Mouse (Mus musculus): ENCODE data around the gene Sox5.
A peak's percentile ranks its signal among the peaks of the same experiment; 100 is the strongest.

The Sox5 gene

DNA sequence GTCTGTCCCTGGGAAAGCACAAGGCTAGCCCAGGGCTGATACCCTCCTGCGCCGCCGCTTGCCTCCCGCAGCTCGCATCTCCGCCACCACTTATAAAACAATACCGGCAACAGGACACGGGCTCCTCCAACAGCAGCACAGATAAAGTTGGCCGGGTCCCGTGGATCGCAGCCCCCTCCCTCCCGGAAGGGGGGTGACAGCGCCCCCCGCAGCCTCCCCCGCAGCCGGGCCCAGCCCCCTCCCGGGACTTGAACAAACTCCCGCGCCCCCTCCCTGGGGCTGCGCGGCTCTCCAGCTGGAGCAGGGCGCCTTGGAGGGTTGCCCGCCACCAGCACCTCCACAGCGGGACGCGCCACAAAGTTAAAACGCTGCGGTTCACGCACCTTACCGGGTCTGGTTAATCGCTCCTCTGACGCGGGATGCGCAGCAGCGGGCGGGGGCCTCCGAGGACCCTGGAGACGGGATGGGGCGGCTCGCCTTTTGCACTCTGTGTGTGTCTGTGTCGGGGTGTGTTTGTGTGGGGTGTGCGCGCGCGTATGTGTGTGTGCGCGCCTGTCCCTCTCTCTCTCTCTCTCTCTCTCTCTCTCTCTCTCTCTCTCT lies at the start of gene Sox5:
TSS of gene Sox5 (minus strand) at position 547 of the 600 bp plus-strand sequence.
- peak; percentile 18 to 30 for DNase-seq (ENCODE audit: low spot score in 2 of 2)

DNA sequence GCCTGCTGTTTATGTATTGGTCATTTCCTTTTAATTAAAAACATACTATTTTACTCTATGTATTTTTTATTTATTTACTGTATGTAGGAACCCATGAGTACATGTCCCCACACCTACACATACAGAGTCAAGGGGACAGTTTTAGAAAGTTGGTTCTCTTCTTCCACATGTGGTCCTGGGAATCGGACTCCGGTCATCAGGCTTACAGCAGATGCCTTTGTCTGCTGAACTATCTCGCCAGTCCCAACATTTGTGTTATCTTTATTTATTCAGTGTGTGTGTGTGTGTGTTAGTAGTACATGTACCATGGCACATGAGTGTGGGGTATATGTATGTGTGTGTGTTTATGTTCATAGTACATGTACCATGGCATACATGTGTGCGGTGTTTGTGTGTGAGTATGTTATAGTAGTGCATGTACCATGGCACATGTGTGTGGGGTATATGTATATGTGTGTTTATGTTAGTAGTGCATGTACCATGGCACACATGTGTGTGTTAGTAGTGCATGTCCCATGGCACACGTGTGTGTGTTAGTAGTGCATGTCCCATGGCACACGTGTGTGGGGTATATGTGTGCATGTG lies 43.3 kb upstream of the Sox5 start:
- no peak for DNase-seq (ENCODE audit: low spot score in 2 of 2)

DNA sequence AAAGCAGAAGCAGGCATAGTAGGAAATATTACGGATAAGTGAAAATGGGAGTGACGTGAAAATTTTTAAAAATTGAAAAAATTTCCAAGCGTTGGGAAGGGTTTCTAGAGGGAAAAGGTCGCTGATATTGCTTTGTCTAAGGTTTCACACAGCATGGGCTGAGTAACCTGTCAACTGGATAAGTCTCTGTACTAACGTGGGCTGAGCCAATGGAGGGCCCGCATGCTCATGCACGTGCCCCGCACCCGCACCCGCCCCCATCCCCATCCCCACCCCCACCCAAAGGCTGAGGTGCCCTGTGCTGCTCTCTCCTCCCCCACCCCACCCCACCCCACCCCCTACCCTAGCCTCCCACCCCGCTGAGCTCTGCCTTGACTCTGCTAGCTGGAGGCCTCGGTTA lies 42.4 kb upstream of the Sox5 start:
- DNase-seq (ENCODE audit: low spot score in 2 of 2): no peak

DNA sequence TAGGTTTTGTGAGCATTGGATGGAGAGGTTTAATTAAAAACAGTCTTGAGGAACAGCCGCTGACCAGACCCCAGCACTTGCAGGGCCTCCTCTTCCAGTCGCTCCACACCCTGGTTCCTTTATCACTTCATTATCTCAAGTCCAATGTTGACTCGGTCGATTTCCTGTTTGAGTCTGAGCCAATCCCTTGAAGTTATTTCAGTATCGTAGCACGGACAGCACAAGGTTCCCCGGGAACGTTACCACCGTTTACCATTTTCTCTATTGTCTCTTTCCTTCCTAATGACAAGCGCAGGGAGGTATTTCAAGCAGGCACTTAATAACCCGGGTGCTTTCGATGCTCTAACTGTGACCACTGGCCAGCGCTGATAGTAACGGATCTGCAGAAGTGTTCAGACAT lies 40.8 kb upstream of the Sox5 start:
- no peak for DNase-seq (ENCODE audit: low spot score in 2 of 2)

DNA sequence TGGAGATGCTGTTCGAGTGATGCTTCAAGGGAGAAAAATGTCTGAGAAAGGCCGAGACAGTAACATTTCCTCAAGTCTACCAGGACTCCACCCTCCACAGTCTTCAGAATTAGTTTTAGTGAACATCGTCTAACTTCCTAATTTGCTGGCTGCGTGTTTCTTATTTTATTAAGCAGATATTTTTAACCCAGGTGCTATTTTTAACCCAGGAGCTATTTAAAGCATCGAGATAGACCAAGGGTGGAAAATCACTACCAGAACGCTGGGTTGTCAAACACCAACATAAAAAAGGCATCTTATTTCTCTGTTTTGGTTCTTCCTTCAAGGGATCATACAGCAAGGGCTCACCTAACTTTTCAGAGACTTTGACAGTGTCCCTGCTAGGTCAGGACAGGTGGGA lies 39.2 kb upstream of the Sox5 start:
- no peak for DNase-seq (ENCODE audit: low spot score in 2 of 2)

DNA sequence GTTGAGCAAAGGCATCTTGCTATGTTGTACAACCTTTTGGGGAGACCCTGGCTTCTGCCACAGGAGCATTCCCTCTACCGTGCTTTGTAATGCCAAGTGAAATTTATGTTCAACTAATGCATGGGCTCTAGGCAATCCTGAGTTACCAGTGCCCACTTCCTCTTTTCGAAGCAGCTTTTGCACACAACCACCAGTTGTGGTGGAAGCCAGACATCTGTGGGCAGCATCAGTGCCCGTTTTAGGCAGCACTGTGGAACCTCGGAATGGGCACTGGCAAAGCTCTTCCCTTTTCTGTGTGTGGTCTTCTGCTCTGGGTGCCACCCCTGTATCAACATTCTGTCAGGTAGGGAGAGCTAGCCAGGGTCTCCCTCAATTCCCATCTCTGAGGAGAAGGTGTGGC lies 36.2 kb upstream of the Sox5 start:
- DNase-seq (ENCODE audit: low spot score in 2 of 2): peak in 1 of 2 experiments; percentile 20

DNA sequence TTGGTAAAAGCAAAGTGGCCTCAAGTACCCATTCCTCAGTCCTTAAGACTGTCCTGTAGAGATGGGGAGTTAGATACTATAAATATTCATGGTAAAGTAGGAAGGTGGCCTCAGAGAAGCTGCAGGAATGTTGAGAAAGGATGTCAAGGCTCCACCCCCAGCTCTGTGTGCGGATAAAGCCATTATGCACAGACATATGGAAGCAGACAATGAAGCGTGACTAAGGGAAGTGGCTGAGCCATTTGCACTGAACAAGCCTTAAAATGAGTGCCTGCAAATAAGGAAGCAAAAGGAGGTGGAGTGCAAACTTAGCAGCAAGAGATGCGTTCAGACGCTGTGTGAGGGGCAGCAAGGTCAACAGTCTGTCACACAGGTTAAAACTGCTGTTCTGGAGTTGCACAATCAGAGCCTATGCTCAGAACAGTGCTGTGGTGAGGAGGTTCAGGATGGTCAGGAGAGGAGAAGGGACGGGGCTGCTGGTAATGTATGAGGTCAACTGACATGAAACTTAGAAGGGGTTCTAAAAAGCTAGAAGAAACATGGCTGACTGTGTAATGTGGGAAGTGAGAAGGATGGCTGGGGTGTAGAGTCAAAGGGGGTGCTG lies 35.7 kb upstream of the Sox5 start:
- peak in 1 of 2 experiments; percentile 39 for DNase-seq (ENCODE audit: low spot score in 2 of 2)

DNA sequence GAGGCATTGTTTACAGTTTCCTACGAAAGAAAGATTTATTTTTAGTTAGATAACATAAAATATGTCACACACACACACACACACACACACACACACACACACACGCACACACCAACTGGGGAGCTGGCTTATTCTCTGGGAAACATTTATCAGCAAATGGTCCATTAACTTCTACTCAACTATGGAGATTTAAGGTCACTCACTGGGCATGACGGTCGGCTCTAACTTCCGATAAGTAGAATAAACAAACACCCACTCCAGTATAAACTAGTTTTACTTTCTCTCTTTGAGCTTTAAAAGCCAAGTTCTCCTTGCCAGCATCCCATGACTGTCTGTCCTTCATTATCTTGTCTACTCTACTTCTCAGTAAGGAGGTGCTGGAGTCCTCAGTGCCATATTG lies 33.8 kb upstream of the Sox5 start:
- no peak for DNase-seq (ENCODE audit: low spot score in 2 of 2)

DNA sequence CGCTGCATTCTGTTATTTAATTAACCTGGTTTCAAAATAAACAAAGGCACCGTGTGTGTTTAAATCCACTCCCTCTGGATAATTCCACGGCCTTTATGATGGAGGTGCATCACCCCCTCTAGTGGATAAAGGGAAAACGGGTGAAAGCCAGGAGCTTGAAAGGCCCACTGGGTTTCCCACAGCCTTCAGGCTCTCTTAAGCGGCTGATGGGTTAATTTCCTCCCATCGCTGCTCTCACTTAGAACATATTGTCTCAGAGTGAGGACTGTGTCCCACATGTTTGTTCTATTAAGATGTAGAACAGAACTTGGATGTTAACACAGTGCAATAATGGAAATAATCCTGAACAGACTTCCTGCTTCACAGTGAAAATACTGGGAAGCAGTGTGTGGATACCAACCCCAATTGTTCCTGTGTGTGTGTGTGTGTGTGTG lies 33.2 kb upstream of the Sox5 start:
- DNase-seq (ENCODE audit: low spot score in 2 of 2): peak in 1 of 2 experiments; percentile 67

DNA sequence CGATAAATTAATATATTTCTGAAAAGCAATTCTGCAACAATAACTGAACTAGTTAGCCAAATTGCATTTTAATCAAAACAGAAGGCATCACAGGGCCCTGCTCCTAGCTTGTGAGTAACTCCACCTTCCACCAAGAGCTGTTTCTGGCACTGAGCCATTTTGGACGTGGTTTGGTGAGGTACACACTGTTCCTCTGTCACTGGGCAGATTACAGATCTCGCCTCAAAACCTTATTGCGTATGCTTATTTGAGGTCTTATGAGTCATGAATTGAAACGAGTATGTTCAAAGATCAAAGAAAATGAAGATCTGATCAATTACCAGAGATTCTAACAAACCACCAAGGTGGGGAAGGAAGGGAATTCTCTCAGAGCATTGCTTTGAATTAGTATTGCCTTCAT lies 22.5 kb upstream of the Sox5 start:
- DNase-seq (ENCODE audit: low spot score in 2 of 2): no peak

DNA sequence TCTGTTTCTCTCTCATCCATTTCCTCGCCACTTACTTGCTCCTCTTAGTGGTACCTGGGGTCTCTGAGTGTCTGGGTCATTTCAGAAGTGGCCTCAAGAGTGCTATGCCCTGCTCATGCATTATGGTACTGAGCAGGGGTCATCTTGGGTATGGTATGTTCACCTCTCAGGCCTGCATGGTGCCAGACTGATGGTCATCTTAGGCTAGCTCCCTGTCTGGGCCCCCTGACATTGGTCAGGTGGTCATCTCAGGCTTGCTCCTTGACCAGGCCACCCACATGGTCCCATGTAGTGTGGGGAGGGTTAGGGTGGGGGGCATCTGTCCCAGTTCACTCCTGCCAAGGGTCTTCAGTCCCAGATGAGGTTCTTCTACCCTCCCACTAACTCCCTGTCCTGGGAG lies 21.3 kb upstream of the Sox5 start:
- DNase-seq (ENCODE audit: low spot score in 2 of 2): no peak

DNA sequence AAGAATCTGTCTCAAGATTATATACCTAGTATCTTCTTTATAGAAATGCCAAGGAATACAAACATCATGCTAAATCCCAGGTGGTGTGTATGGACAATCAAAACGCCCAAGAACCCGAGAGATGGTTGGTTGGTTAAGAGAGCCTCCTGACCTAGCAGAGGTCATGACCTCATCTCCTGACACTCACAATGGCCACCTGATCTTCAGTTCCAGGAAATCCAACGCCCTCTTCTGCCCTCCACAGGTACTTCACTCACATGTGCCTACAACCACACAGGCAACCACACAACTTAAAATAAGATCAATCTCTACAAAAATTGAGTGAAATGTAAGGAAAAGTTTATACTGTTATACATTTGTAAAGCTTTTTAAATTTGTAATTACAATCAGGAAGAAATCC lies 12.6 kb upstream of the Sox5 start:
- DNase-seq (ENCODE audit: low spot score in 2 of 2): no peak

DNA sequence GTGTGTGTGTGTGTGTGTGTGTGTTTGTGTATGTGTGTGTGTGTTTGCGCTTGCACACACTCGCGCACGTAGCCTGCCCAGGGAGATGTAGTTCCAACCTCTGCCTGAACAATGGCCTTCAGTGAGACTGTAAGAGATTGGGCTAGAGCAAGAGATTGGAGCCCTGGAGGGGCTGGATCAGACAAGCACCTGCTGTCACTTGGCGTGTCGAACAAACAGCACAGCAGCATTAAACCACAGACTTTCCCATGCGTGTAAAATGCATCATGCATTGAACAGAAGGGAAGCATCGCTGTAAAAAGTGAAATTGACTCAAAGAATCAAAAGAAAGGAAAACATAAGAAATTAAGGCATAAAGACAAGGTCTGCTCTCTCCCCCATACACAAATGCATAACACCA lies 11.1 kb upstream of the Sox5 start:
- no peak for DNase-seq (ENCODE audit: low spot score in 2 of 2)

DNA sequence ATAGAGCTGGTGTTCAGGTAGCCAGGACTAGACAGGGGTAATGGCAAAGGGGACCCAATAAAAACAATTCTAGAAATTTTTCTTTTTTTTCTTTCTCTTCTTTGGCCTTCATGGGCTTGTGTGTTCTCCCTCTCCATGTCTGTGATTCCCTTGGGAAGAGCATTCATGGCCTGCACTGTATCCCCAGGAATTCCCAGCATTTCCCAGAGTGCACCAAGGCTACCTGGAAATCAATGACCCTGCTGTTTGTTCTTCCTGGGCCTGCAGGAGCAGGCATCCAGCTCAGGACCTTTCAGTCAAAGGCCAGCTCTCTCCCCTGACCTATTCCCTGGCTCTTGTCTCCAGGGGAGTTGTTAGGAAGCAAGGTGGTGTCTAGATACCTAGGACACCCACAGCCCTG lies 1.5 kb upstream of the Sox5 start:
- no peak for DNase-seq (ENCODE audit: low spot score in 2 of 2)

DNA sequence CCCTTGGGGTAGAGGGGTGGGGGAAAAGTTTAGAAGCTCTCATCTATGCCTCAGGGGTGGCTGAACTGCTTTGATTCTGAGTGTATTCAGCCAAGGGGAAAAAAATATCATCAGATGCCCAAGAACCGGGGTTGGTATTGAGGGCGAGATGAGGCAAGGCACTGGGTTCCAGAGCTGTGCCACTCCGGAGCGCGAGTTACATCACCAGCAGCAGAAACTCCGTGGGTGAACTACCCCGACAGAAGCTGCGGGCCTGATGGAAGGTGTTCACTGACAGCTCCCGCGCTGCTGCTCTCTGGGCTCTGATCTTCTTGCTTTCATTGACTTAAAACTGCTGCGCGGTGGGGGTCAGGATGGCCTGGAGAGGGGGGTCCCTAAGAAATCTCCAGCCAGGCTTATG lies 1.1 kb upstream of the Sox5 start:
- DNase-seq (ENCODE audit: low spot score in 2 of 2): peak in 1 of 2 experiments; percentile 32

DNA sequence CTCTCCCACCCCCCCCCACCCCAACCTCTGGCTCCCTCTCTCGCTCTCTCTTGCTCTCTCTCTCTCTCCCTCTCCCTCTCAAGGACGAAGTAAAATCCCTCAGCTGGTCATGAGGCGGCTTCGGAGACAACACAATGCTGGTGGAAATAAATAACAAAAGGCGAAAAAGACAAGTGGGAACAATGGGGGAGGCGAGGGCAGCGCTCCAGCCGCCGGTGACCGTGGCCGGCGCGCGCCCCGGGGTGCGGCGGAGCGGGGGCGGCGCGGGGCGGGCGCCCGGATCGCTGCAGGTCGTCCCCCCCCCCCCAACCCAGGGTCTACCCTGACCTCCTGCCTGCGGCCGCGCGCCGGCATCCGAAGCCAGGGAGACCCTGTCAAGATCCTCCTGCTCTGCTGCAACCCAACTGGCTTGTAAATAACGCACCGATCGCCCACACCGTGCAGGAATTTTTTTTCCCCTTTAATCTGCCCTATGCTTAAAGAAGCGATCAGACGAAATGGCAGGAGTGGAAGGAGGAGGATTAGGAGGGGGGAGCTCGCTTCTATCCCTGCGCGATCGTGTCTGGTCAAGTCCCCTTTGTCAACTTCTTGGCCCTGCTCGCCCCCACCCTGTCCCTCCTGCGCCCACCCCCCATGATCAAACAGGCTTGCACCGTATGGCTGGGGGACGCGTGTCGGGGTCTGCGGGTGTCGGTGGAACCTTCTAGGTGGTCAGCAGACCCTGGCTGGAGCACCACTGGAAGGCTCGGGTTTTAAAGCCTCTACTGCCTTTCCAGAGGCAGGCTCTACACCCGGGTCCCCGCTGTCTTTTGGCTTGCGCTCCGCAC lies 467 bp upstream of the Sox5 start:
- no peak for DNase-seq (ENCODE audit: low spot score in 2 of 2)

DNA sequence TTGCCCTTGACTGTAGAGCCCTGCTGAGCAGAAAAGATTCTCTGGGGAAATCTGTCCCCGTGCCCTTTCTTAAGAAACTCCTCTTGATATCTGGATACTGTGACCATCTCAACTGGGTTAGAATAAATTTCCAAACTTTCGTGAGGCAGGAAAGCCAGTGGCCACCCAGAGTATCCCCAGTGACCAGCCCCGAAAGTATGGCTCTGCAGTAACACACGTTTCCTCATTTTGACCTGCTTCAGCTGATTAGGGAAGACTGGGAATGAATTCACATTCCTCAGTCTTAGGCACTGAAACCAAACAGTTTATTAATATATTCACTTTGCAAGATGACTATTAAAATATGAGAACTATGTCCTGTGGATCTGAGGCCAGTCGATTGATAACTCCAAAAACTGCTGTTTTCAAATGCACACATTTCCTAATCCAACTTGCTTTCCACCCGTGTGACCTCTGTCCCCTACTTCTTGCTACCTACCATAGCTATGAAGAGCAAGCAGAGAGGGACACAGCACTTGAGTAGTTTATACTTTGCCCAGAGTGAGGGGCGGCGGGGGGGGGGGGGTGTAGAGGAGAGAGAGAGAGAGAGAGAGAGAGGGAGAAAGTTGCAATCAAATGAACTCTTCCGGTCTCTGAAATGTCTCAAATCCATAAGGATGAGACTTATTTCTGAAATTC lies 1.0 kb downstream of the Sox5 start:
- DNase-seq (ENCODE audit: low spot score in 2 of 2): no peak

DNA sequence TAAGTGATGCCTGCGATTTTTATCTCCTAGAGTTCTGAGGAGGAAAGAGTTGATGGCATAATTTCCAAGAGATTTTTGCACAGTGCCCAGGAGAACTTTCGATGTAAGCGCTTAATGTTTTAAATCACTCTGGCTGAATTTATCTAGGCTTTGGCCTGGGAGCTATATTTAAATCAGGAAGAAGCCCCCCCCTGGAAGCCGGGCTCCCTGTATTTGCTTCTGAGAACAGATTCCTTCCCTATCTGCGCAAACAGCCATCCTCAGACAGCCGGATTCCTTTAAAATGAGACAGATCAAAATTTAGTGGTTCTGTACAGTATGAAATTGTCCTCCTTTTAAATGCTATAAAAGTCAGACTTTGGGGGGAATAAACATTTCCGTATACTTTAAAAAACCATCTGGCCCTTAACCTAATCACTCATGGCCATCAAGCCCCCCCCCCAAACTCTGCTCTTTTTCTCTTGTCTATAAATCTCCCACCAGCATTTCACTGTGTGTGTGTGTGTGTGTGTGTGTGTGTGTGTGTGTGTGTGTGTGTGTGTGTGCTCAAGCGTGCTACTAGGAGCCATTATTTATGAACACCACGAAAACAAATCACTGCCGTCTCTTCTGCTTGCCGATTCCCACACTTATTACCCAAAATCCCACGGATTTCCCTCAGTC lies 1.7 kb downstream of the Sox5 start:
- DNase-seq (ENCODE audit: low spot score in 2 of 2): no peak

DNA sequence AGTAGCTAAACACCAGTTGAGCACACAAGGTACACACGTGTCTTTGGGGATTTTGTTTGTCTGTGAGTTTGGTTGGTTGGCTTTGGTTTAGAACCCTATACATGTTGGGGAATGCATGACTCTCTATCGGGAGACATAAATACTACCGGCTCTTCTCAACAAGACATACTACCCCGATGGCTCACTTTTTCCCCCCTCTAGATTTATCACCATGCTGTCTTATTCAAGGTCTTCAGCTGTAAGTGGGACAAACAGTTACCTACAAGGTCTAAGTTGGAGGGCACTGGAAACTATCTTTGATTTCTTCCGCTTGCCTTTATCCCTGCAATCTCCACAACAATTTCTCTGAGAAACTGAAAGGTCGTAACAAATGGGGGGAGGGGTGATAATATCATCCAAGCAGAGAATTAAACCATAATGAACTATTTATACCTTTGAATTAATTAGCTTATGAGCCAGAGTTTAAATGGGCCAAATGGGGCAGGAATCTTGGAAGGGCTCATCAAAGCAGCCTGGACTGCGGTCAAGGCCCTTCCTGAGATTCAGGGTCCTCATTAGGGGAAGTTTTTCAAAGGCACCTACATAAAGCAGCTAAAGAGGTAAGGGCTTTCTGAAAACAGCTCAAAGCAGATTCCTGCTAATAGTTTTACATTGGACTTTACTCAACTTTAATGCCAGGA lies 4.3 kb downstream of the Sox5 start:
- DNase-seq (ENCODE audit: low spot score in 2 of 2): no peak

DNA sequence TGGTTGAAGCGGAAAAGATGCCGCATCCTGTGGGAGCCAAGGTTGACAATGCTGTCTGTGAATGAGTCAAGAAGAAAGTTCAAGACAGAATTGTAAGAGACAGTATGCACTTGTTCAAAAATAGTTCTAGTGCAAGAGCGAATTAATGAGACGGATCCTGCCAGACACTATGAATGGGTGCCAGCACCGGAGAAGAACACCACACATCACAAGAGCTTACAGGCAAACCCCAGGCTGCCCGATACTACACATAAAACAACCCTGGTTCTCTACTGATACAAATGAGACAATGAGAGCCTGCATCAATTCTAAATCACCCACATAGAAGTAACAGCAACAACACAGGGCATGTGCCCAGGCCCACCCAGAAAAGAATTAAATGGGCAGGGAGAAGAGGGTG lies 8.0 kb downstream of the Sox5 start:
- DNase-seq (ENCODE audit: low spot score in 2 of 2): no peak

DNA sequence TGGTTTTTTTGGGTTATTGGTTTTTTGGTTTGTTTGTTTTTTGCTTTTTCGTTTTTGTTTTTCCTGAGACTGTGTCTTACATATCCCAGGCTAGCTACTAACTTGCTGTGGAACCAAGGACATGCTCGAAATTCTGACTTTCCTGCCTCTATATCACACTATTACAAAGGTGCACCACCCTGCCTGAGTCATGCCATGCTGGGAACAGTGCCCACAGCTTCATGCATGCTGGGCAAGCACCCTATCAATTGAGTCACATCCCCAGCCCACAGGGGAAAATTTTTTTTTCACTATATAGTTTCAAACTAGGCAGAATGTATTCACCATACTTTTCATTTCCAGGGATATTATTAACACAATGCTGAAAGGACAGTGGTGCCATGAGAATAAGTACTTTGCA lies 8.8 kb downstream of the Sox5 start:
- no peak for DNase-seq (ENCODE audit: low spot score in 2 of 2)

All from left cerebral cortex, adult 9 months (tissue).